Mouse (Mus musculus): ENCODE measurements around the gene Jazf1. TPM values are rescaled to one million over a fixed set of nuclear protein-coding genes. Genes with fewer than 3 reads are reported as not detected.

Gene Jazf1
- polyA plus RNA-seq, 1 experiment from 2014 or later: 1.4 TPM

GRCm38 (mm10) chr6:53054909-53055308, 13.5 kb downstream of the Jazf1 start:
- no peak overlapping the region for H3K9ac ChIP-seq
- H3K4me2 ChIP-seq: no peak overlapping the region
- no peaks in the 10 kb centered on the region for H3K27me3 ChIP-seq
- H3K4me1 ChIP-seq (replicated peaks): no peaks in the 10 kb centered on the region
- ATAC-seq (ENCODE audit: low read depth) (no peak), DNase-seq (no peak)
- no peak overlapping the region for H3K4me3 ChIP-seq (replicated peaks)
- H3K27ac ChIP-seq: no peak overlapping the region
- 28% methylated on average over 2 of the region's 2 CpGs for WGBS (ENCODE audit: insufficient replicate concordance)
- H3K9me3 ChIP-seq (replicated peaks): no peaks in the 10 kb centered on the region
- no peaks in the 10 kb centered on the region for H3K36me3 ChIP-seq

- no peak overlapping the region for H3K9ac ChIP-seq
- no peak for DNase-seq
Observed at GRCm38 (mm10) chr6:53045501-53045900, 22.9 kb downstream of the Jazf1 start.

DNA sequence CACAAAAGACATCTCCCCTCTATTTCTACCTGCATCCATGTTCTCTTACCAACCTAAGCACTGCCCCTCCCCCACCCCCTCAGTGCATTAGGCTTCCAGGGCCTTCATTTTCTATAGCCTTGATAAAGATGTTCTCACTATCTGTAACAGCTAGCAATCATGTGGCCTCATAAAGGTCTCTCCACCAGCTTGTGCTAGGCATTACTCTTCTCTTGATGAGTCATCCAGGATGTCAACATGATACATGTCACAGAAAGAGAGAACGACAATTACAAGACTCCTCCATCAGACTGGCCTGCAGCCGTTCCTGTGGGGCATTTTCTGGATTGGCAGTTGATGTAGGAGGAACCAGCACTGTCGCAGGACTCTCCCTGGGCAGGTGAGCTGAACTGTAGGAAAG, 30.3 kb downstream of the Jazf1 start:
- ATAC-seq (ENCODE audit: low read depth) (no peak), DNase-seq (no peak)
- Histone ChIP-seq H3K27ac (no peak overlapping the region), H3K4me3 (replicated peaks) (no peak overlapping the region), H3K36me3 (no peaks in the 10 kb centered on the region), H3K27me3 (no peaks in the 10 kb centered on the region), H3K9ac (no peak overlapping the region), H3K9me3 (replicated peaks) (no peaks in the 10 kb centered on the region), H3K4me2 (no peak overlapping the region), H3K4me1 (replicated peaks) (0 out of 2 replicates have a peak, but pooled peaks cover 3% of the 10 kb centered on the region)
- WGBS (ENCODE audit: insufficient replicate concordance): 48% methylated on average over 3 of the region's 3 CpGs

More at GRCm38 (mm10) chr6:53045501-53045900, 22.9 kb downstream of the Jazf1 start:
- Histone ChIP-seq H3K36me3 (no peaks in the 10 kb centered on the region), H3K9me3 (replicated peaks) (no peaks in the 10 kb centered on the region), H3K4me2 (no peak overlapping the region), H3K4me3 (replicated peaks) (no peak overlapping the region), H3K27me3 (no peaks in the 10 kb centered on the region), H3K27ac (no peak overlapping the region), H3K4me1 (replicated peaks) (no peaks in the 10 kb centered on the region)
- no peak for ATAC-seq (ENCODE audit: low read depth)
- 45% methylated on average over 2 of the region's 2 CpGs for WGBS (ENCODE audit: insufficient replicate concordance)

- DNase-seq: no peak
- H3K27me3 ChIP-seq: no peaks in the 10 kb centered on the region
- no peak overlapping the region for H3K4me3 ChIP-seq (replicated peaks)
- 59% methylated on average over 6 of the region's 6 CpGs for WGBS (ENCODE audit: insufficient replicate concordance)
- no peak overlapping the region for H3K9ac ChIP-seq
- 0 out of 2 replicates have a peak, but pooled peaks cover 3% of the 10 kb centered on the region for H3K4me1 ChIP-seq (replicated peaks)
- no peaks in the 10 kb centered on the region for H3K9me3 ChIP-seq (replicated peaks)
- no peak overlapping the region for H3K27ac ChIP-seq
- no peaks in the 10 kb centered on the region for H3K36me3 ChIP-seq
- ATAC-seq (ENCODE audit: low read depth): no peak
- no peak overlapping the region for H3K4me2 ChIP-seq
Observed at GRCm38 (mm10) chr6:53034362-53035011, 33.9 kb downstream of the Jazf1 start.

- 50% methylated on average over 4 of the region's 4 CpGs for WGBS (ENCODE audit: insufficient replicate concordance)
- DNase-seq (peak; percentile 2), ATAC-seq (ENCODE audit: low read depth) (no peak)
- H3K4me1 ChIP-seq (replicated peaks): 0 out of 2 replicates have a peak, but pooled peaks cover 3% of the 10 kb centered on the region
- H3K9me3 ChIP-seq (replicated peaks): no peaks in the 10 kb centered on the region
- no peak overlapping the region for H3K27ac ChIP-seq
- H3K9ac ChIP-seq: no peak overlapping the region
- no peak overlapping the region for H3K4me2 ChIP-seq
- H3K4me3 ChIP-seq (replicated peaks): no peak overlapping the region
- H3K36me3 ChIP-seq: no peaks in the 10 kb centered on the region
- no peaks in the 10 kb centered on the region for H3K27me3 ChIP-seq
Observed at GRCm38 (mm10) chr6:53032730-53033484, 35.5 kb downstream of the Jazf1 start.

DNA sequence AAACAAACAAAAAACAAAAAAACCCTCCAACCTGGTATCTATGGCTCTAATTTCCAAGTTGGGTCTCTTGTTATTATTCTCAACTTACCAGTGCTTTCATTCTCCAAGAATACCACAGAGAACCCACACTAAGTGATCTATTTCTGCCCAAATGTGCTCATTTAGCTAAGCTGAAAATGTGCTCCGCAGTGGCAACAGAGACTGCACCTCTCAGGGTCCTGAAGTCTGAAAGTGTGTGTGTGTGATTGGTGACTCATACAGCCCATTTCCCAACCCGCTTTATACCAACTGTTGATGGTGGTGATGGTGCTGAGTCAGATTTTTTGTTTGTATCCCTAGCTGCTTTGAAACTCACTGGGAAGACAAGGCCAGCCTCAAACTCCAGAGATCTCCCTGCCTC, 46.4 kb downstream of the Jazf1 start:
- no peak for DNase-seq
- no peak overlapping the region for H3K27ac ChIP-seq
- no peak overlapping the region for H3K9ac ChIP-seq
- no peaks in the 10 kb centered on the region for H3K27me3 ChIP-seq
- no peak overlapping the region for H3K4me2 ChIP-seq
- H3K9me3 ChIP-seq (replicated peaks): no peaks in the 10 kb centered on the region
- H3K4me1 ChIP-seq (replicated peaks): no peaks in the 10 kb centered on the region
- ATAC-seq (ENCODE audit: low read depth): no peak
- no peaks in the 10 kb centered on the region for H3K36me3 ChIP-seq
- WGBS (ENCODE audit: insufficient replicate concordance): 68% methylated on average over 2 of the region's 2 CpGs
- H3K4me3 ChIP-seq (replicated peaks): no peak overlapping the region

DNA sequence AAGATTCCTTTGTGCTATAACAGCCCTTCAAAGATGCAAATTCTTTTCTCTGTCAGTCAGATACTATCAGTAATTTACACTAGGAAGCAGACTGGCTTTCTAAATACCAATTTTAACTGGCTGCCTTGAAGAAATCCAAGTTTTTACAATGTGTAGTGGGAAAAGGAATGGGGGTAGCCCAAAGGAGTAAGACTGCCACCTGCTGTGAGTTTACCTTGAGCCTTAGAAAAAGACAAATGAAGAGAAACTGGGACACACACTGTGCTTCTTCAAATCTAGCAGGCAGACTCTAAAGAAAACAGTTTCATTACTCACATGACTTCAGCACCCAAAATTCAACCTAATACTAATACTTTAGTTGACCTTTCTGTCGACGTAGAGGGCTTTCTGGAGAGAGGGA, 47.4 kb downstream of the Jazf1 start:
- DNase-seq (no peak), ATAC-seq (ENCODE audit: low read depth) (no peak)
- H3K9ac ChIP-seq: no peak overlapping the region
- no peak overlapping the region for H3K27ac ChIP-seq
- no peaks in the 10 kb centered on the region for H3K27me3 ChIP-seq
- no peak overlapping the region for H3K4me3 ChIP-seq (replicated peaks)
- 38% methylated on average over 2 of the region's 2 CpGs for WGBS (ENCODE audit: insufficient replicate concordance)
- H3K4me1 ChIP-seq (replicated peaks): no peaks in the 10 kb centered on the region
- no peaks in the 10 kb centered on the region for H3K9me3 ChIP-seq (replicated peaks)
- H3K36me3 ChIP-seq: no peaks in the 10 kb centered on the region
- no peak overlapping the region for H3K4me2 ChIP-seq

DNA sequence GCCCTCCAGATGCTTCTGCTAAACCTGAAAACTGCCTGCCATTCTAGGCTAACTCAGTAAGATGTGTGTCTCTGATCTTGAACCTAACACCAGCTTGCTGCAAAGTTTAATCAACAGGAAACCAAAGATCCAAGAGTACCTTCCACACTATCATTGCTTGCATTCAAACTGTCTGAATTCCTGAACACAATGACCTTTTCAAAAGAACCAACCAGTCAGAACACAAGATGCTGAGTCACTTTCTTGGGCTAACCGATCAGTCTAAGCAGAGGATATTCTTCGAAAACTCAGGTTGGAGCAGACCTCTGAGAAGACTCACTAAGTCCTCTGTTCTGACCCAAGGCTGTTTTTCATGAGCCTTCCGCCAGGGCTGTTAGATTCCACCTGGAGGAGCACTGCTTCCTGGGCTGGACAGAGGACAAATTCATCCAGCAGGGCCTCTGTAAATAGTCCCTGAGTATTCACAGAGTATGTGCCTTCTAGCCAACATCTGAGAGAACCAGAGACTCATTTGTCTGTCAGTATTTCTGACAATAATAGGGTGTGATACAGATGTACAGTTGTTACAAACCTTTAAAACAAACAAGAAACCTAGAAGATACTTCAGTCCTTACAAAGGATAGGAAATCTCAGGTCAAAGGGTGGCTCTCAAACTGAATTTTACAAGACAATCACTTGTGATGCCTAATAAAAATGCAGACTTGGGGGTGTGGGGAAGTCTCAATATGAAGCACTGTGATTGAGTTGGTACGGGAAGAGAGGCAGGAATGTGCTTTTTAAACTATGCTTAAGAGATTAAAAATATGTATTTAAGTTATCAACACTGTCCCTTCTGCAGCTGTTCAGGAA, 50.9 kb downstream of the Jazf1 start:
- no peaks in the 10 kb centered on the region for H3K9me3 ChIP-seq (replicated peaks)
- ATAC-seq (ENCODE audit: low read depth): no peak
- DNase-seq: no peak
- no peaks in the 10 kb centered on the region for H3K4me1 ChIP-seq (replicated peaks)
- no peak overlapping the region for H3K4me3 ChIP-seq (replicated peaks)
- H3K27ac ChIP-seq: no peak overlapping the region
- no peaks in the 10 kb centered on the region for H3K36me3 ChIP-seq
- 32% methylated on average over 4 of the region's 4 CpGs for WGBS (ENCODE audit: insufficient replicate concordance)
- no peak overlapping the region for H3K4me2 ChIP-seq
- no peaks in the 10 kb centered on the region for H3K27me3 ChIP-seq
- H3K9ac ChIP-seq: no peak overlapping the region

DNA sequence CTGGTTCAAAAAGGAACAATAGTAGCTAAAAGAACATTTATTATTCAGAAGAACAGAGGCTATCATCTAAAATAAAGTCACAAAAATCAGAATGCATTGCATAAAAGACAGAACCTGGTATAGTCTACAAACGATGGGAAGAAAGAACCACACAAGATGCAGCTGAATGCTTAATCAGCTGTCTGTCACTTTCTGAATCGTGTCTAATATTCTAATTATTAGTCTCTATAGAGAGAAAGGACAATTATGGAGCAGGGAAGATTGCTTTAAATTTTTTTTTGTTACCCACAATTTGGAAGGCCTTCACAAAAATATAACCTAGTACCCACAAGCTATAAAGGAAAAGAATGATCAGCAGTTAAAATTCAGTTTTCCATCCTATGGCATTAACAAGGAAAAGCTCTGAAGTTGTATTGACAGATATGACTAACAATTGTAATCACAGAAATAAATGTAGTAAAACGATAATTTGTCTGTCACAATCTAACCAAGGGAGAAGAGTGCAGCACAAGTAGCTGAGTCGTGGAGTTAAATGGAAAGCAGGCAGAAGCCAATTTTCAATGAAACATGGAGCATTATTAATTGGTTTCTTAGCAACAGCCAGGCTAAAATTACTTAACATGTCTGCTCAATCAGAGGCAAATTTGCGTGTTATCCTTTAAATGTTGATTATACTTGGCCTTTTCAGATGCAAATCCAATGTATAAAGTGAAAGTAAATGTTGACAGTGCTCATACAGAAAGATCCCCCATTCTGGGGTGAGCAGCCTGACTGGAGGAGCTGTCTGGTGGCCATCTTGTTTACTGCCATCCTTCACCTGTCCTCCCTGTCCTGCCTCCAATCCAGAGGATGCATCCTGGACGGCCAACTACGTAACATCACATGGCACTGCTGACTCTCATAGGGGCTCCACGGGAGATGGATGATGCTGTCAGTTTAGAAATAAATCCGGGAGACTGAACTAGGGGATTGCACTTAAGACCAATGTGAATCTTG, 53.7 kb downstream of the Jazf1 start:
- WGBS (ENCODE audit: insufficient replicate concordance): 72% methylated on average over 9 of the region's 9 CpGs
- Histone ChIP-seq H3K36me3 (no peaks in the 10 kb centered on the region), H3K9me3 (replicated peaks) (no peaks in the 10 kb centered on the region), H3K9ac (no peak overlapping the region), H3K27me3 (no peaks in the 10 kb centered on the region), H3K4me1 (replicated peaks) (no peaks in the 10 kb centered on the region), H3K27ac (no peak overlapping the region), H3K4me3 (replicated peaks) (no peak overlapping the region), H3K4me2 (no peak overlapping the region)
- no peak for ATAC-seq (ENCODE audit: low read depth)
- no peak for DNase-seq

- H3K36me3 ChIP-seq: no peaks in the 10 kb centered on the region
- no peak for ATAC-seq (ENCODE audit: low read depth)
- no peak overlapping the region for H3K4me3 ChIP-seq (replicated peaks)
- DNase-seq: no peak
- peaks cover 7% of the 10 kb centered on the region for H3K4me1 ChIP-seq (replicated peaks)
- H3K4me2 ChIP-seq: no peak overlapping the region
- H3K27ac ChIP-seq: no peak overlapping the region
- no peaks in the 10 kb centered on the region for H3K27me3 ChIP-seq
- H3K9ac ChIP-seq: no peak overlapping the region
- WGBS (ENCODE audit: insufficient replicate concordance): 54% methylated on average over 2 of the region's 2 CpGs
- H3K9me3 ChIP-seq (replicated peaks): no peaks in the 10 kb centered on the region
Observed at GRCm38 (mm10) chr6:53010286-53010685, 58.1 kb downstream of the Jazf1 start.
